Mouse (Mus musculus) mouse trophoblast stem cell (cell line): ENCODE data around the gene Rpap3.
"Not testable (repeated sequence)": the region's sequence is repeated elsewhere in the genome, so short reads cannot be mapped to it uniquely, and the experiment has no call there.

Source experiments
- in situ Hi-C, 2 experiments: fragments of 300-500 bp; cut with MseI, MboI; formaldehyde crosslinking; loops; 2 replicates in 1 of 2; 3 replicates in 1 of 2; pipeline ENCODE4 v1.15.1; 2025

The Rpap3 gene

DNA sequence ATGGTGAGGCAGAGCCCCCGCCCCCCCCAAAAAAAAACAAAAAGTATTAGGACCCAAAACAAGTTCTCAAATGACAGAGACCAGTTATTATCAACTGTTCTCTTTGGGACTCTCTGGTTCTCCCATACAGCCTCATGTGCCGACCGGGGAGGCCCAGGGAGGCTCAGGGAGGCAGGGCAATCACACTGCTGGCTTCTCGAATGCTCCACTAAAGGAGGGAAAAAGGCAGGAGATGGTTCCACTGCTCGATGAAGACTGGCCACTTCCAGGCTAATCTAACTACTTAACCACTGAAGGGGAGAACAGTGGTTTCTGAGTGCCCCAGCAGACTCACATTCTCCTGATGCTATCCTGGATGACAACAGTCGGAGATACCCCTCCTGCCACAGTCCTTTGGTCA lies 6.9 kb upstream of the Rpap3 start:
- in situ Hi-C loops: loop anchor here in 1 of 2 experiments (10.0 kb wide), 1 partner anchor 72 kb away; no protein-coding TSS in a partner anchor

DNA sequence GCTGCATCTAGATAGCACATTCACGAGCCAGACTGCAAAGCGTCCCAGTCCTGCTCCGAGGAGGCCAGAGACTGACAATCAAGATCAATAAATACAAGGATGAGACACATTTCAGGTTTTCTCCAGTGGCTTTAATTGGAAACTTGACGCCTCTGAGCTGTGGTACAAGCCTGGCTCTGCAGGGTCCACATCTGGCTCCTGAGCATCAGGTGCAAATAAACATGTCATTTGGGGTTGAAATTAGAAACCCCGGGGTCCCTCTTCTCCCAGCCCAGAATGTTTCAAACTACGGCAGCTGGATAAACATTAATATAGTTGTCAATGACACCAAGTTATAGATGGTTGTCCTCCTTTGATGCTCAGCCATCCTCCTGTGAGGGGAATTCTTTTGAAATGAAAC lies 5.3 kb upstream of the Rpap3 start:
- in situ Hi-C loops: loop anchor here in 1 of 2 experiments (10.0 kb wide), 1 partner anchor 74 kb away; no protein-coding TSS in a partner anchor

DNA sequence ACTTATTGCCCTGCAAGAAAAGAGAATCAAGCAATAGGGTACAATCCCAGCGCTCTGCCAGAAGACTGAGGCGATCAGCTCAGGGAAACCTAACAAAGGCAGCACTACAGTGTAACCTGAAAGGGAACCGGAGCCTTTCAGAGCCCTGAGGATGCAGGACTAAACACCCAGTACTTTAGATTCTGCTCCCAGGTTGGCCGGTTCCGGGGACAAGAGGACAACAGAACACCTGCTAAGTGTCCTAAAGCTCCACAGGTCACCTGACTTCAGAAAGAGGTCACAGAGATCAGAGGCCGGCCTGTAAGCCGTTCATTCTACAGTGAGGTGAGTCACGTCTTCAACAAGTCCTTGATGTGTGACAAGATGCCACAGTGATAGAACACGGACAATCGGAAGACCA lies 9.0 kb downstream of the Rpap3 start:
- in situ Hi-C loops: no loop called here

DNA sequence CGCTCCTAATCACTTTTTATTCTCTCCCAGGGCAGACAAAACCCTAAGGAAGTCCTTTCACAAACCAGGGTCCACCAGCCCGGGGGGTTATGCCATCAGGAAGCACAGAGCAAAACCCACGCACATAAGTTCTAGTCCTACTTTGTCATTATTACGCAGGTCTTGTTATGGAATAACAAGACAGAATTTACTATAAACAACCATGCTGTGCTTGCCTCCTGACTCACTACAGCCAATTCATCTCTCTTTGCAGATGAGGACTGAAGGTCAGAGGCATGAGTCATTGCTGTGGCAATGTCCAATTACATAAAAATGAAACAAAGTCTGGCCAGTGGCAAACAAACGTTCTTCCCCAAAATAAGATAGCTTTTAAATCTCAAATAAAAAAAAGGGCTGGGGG lies 12.2 kb downstream of the Rpap3 start:
- in situ Hi-C loops: no loop called here

DNA sequence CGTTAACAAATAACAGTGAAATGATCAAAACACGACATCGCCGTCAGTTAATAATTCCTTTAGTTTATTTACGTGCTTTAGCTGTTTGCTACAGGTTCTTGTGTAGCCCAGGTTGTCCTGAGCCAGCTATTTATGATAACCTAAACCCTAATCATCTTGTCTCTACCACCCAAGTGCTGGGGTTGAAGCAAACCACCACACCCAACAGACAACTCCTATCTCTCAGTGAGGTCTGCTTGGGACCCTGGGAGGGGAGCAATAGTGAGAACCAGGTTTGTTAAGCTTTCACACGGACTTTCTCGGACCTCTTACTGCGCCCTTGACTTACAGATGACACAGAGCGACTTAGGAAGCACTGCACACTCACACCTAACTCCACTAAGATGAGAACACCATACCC lies 21.5 kb downstream of the Rpap3 start:
- in situ Hi-C loops: no loop called here

DNA sequence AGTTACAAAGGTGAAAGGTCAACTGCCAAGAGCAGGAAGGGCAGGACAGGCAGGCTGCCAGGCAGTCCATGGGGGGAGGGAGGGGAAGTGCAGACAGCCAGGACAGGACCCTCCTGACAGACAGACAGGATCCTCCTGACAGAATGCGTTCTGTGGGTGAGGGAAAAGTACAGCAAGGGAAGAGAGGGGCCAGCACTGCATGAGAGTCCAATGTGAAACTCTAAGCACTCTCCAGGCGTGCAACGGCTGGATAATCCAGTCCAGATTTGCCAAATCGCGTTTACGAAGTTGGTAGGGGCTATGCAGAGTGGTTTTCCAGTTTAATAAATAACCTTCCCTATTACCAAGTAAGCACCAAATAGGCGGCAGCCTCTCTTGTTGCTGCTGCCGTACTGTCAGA lies 23.6 kb downstream of the Rpap3 start:
- in situ Hi-C loops: no loop called here

DNA sequence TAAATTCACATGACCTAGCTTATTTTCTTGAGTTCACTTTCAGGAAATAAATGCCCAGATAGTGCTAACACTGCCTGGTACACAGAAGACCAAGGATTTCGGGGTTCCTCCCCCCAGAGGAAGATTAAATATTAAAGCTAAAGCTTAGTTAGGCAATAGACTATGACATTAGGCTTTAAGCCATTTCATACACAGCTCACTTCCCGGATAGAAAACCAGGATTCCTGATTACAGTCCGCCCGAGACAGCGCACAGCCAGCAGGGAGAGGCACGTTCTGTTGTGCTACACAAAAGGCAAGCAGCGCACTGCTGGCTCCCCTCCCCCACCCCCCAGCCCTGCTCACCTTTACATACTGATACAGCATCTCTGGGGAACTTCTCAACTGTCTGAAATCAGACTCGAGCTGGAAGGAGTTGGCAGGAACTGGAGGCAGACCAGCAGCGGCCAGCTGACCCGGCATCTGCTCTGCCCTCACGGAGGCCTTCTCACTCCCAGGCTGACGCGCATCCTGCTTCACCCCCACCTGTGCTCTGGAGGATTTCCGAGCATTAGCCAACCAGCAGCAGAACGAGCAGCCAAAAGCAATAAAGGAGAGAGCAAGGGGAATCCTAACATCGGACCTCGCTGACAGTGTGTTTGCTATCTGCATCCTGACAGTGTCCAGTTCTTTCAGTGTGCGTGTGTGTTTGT lies 25.5 kb downstream of the Rpap3 start:
- in situ Hi-C loops: no loop called here

DNA sequence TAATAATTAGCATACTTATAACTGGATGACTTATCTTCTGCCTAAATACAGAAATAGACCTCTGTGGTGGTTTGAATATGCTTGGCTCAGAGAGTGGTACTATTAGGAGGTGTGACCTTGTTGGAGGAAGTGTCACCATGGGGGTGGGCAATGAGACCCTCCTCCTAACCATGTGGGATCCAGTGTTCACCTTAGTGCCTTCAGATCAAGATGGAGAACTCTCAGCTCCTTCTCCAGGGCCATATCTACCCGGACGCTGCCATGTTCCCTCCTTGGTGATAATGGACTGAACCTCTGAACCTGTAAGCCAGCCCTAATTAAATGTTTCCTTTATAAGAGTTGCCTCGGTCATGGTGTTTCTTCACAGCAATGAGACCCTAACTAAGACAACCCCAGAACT lies 28.3 kb downstream of the Rpap3 start:
- in situ Hi-C loops: no loop called here

DNA sequence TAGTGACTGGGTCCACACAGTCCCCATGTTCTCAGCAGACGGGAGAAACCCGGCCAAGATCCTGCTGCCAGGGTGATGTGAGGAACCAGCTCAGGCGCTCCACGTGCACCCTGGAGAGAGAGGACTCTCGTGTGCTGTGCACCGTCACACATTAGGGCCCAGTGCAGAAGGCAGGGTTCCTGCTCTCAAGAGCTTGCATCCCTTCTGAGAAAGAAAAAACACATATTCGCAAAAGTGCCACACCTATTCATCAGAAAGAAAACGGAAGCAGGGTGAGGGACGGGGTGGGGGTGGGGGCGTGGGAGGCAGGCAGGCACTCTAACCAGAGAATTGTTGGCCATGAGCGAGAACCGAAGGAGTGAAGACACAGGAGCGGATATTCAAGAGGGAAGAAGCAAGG lies 29.7 kb downstream of the Rpap3 start:
- in situ Hi-C loops: no loop called here

DNA sequence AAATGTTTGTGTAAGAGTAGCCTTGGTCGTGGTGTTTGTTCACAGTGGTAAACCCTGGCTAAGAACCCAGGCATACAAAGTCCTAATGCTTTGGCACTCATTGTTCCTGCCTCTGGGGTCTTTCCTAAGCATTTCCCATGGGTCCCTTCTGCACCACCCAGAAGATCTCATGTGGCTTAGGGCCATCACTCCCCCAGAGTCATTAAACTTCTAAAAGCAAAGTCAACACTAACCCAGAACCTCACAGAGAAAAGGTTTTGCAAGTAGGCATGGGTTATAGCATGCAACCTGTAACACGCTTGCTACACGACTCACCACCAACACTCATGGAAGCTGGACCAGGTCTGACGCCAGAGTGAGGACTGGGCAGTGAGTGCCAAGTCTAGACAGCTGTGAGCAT lies 31.2 kb downstream of the Rpap3 start:
- in situ Hi-C loops: no loop called here

DNA sequence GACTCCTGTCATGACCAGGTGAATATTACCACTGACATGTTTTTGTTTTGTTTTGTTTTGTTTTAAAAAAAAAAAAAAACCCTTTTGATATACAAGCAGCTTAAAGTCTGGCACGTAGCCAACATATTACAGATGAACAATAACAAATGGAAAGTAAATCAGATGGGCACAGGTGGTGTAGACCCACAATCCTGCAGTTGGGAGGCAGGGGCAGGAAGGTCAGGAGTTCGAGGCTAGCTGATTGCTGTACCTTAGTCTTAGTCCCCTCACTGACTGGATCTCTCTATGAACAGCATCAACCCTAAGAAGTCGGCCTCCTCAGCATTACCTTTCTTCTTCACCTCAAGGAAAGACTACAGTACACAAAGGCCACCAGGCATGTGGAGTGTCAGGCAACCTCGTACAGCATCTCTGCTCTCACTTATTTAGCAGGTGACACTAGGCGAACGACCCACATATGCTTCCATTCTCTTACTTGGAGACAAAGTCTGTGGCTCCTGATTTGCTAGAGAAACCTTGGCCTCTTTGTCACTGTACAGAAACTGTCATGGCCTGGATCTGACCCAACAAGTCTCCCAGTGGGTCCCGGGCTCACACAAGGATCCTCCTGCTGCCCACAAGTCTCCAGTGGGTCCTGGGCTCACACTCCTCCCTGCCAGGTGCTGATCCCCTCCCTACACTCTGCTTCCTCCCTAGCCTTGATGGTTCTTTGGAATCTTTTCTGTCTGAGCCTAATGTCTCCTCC lies 32.2 kb downstream of the Rpap3 start:
- in situ Hi-C loops: no loop called here

DNA sequence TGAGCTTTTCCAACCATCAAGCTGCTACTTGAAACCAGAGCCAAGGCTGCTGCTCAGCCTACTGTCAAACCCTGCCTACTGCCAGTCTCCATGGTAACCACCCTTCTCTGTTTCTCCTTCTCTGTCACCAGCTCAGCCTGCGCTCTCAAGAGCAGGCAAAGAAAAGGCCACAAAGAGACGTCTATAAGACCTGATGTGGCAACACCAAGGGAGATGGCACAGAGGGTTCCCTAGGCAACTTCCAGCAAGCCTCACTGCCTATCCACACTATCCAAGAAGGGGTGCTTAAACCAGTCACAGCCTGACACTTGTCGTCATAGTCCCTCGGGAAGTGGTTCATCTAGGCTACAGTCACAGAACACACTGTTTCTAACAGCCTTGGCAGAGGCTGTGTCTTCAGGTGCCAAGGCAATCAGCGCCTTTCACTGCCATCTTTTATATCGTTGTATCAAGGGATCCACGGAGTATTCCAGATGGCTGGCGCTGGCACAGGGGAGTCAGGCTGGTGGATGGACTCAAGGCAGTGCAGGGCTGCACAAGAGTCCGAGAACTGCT lies 33.3 kb downstream of the Rpap3 start:
- in situ Hi-C loops: no loop called here

DNA sequence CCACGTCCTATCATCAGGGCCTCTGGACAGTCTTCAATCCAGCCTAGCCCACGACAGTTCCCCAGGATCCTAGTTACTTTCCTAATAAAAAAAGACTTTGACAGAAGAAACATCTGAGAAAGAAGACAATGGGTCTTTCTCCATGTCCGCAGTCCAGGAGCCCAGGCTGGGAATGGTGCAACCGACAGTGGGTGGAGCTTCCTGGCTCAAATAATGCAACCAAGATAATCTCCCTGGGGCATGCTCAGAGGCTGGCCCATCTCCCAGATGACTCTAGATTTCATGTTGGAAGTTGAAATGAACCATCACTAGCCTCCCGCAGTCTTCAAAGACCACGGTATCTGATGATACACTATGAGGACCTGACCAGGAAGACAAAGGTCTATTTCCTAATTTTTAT lies 35.1 kb downstream of the Rpap3 start:
- in situ Hi-C loops: no loop called here

DNA sequence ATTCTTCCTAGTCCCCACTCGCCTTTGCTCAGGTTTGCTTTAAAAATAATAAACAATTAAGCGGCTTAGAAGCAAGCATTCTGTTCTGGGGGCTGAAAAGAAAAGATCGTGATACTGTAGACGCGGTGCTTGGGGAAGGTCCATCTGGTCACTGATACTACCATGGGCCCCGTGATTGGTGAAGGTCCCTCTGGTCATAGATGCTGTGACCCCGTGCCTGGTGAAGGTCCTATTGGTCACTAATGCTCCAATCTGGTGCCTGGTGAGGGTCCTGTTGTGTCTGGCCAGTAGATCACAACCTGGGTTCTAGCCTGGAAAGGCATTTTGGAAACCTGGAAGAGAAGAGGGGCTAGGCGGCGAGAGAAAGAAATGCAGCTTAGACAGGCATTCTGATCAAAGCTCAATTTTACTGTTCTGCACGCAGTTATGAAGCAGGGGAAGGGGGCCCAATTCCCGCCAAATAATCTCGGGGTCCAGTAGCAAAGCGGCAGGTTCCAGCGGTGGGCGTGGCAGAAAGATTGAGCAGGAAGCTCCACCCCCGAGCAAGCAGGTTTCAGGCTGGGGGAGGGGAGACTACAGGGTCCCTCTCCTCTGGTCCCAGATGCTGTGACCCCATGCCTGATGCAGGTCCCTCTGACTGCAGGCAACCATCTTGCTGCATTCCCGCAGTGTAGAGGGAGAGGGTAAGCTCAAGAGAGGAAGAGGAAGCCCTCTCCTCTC lies 37.3 kb downstream of the Rpap3 start:
- in situ Hi-C loops: not testable (repeated sequence)

DNA sequence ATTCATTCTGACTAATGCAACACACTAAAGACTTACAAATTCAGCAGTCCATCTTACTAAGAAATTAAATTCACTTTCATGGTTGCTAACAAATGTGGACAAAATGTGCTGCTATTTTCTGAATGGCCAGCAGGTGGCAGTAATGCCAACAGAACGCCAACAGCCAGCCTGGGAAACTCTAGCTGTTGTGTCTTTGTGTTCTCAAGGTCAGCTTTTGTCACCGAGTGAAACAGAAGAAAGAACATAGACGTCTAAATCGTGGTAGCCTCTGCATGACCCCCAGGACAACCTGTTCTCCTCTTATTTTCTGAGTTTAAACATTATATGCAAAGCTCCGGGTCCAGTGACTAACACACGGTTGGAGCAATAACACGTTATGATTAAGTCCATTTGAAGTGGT lies 38.2 kb downstream of the Rpap3 start:
- in situ Hi-C loops: no loop called here

DNA sequence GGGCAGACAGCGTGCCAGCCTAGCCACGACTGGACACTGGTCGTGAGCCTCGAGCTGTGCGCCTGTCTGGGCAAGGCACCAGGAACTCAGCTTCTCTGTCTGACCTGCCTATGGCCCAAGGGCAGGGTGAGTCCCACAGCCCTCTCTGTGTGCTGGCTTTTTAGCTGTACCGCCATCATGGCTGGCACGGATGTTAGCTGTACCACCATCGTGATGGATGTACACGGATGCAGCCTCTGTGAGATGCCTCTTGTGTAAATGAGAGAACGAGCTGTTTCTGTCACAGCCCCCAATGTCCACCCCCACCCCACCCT lies 39.2 kb downstream of the Rpap3 start:
- in situ Hi-C loops: no loop called here

DNA sequence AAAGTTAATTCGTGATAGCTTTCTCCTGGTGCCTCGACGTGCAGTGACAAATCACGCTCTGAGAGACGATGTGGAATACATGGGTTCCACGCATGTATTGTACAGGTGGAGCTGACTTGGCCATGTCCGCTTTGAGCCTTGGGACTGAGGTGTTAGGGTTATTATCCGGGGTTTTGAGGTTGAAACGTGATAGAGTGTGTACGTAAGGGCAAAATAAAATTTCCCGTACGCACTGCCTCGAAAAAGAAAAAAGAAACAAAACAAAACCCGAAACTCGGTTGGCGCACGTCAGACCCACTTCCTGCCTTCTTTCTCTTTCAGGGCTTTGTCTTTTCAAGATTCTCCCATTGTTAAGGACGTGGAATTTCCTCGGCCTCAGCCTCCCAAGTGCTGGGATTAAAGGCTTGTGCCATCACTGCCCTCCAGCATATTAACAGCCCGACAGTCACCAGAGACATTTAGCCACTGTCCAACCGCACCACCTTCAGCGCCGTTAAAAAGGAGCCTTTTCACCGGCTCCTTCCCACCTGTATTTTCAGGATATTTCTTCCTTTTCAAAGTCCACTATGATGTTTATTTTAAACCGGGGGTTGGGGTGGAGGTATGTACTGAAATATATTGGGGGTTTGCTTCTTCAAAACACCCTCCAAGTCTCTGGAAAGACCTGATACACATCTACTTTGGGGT lies 39.7 kb downstream of the Rpap3 start:
- in situ Hi-C loops: no loop called here

DNA sequence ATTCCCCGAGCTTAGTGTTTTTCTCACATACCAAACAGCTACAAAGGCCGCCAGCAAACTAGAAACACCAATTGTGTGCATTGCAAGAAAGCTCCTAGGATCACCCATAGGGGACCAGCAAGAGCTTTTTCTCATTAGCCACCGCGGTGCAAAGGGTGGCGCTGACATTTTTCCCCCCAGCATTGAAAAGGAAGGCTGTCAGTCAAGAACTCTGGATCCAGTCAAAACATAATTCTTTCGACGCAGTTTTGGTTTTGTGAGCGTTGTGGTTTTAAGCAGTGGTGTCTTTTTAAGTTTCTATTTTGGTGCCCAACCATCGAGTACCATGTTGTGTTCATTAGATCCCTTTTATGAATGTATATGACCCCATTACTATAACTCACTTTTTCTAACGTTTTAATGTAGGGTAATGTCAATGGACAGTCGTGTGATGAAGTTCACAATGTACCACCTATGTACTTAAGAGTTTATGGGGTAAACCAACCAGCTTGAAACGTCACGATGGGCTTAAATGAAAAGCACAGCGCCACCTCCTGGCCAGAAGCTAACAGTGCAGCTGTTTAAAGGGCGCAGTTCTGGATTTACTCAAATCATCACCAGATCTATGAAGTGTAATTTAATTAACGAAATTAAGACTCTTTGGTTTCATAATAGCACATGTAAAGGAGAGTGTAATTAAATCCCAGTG lies 40.5 kb downstream of the Rpap3 start:
- in situ Hi-C loops: no loop called here

DNA sequence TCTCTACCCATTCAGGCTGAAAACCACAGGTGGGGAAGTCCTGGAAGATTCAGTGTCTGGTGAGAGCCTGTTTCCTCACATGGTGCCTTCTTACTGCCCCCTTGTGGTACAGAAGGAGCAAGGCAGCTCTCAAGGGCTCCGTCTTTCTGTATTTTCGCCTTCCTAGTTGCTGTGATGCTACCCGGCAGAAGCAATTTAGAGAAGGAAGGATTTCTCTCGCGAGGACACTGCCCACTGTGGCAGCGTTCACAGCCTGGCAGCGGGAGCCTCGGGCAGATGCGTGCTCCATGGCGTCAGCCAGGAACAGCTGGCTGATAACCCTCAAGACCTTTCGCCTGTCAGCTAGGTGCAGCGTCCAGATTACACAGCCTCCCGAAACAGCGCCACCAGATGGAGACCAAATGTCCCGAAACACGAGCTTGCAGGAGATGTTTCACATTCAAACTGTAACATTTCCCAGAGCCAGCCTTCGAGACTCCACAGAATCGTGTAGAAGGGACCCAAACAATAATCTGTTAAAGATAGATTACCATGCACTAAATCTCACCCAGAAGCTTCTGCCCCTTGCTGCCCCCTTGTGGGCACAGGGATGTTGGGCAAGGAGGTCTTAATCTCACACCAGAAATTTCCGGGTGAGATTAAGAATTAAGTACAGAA lies 41.7 kb downstream of the Rpap3 start:
- in situ Hi-C loops: no loop called here

DNA sequence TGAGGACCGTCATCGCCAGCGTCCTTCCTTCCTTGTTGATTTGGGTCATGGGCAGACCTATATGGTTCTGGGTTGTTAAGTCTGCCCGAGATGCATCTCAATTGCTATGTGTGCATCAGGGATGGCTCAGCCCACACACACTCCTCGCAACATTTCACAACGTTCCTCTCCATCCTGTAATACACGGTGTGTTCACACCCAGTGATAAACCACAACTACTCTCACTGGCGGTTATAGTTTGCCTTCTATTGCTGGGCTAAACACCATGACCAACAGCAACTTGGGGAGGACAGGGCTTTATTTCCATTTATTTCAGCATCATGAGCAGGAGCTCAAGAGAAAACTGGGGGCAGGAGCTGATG lies 46.9 kb downstream of the Rpap3 start:
- in situ Hi-C loops: no loop called here
